Mouse (Mus musculus) ES-E14 (cell line): ENCODE measurements around the gene Ltbp2. TPM values are rescaled to one million over a fixed set of nuclear protein-coding genes. Genes with fewer than 3 reads are reported as not detected.

Experiments
- DNase-seq: peaks from one replicate; pipeline ENCODE4 v3.0.0-alpha.2; 2013; ENCODE audit warnings: low read depth, low spot score
- H3K27ac ChIP-seq: 2 replicates; pipeline ENCODE4 v1.5.1; 2012; ENCODE audit warnings: low read depth, mild to moderate bottlenecking, low read length, moderate library complexity, mixed read lengths; ENCODE audit not compliant: poor library complexity, insufficient read depth, severe bottlenecking
- H3K36me3 ChIP-seq: 2 replicates; pipeline ENCODE4 v1.6.1; 2012; ENCODE audit warnings: mild to moderate bottlenecking, low read length, moderate library complexity, mixed read lengths; ENCODE audit not compliant: control insufficient read depth, poor library complexity, insufficient read depth, severe bottlenecking
- H3K4me1 ChIP-seq, 2 experiments: fragments of 150-350 bp in 1 of 2; sonication (generic) in 1 of 2; 2 replicates each; pipeline ENCODE4 v1.6.1; 2012; ENCODE audit warnings: low read length in 2 of 2, mild to moderate bottlenecking in 1 of 2, mixed read lengths in 1 of 2; ENCODE audit not compliant: control insufficient read depth in 2 of 2, insufficient read depth in 2 of 2, poor library complexity in 1 of 2
- H3K4me3 ChIP-seq, 2 experiments: fragments of 150-350 bp in 1 of 2; sonication (generic) in 1 of 2; 2 replicates each; pipeline ENCODE4 v1.5.1; 2012; ENCODE audit warnings: low read length in 2 of 2, low read depth in 1 of 2, mild to moderate bottlenecking in 1 of 2, mixed read lengths in 1 of 2; ENCODE audit not compliant: insufficient read depth in 1 of 2, poor library complexity in 1 of 2, severe bottlenecking in 1 of 2
- H3K9ac ChIP-seq: 2 replicates; pipeline ENCODE4 v1.6.1; 2012; ENCODE audit warnings: low read depth, mild to moderate bottlenecking, low read length, mixed read lengths; ENCODE audit not compliant: poor library complexity, insufficient read depth, severe bottlenecking
- H3K9me3 ChIP-seq: fragments of 150-350 bp; sonication (generic); 2 replicates; pipeline ENCODE4 v1.6.1; 2012; ENCODE audit warnings: low read depth, mild to moderate bottlenecking, low read length; ENCODE audit not compliant: control insufficient read depth, insufficient read depth
- CHD2 ChIP-seq: IDR thresholded peaks from 2 replicates; pipeline ENCODE4 v1.6.1; 2014; ENCODE audit warnings: mild to moderate bottlenecking, low read depth, low read length, inconsistent platforms
- HCFC1 ChIP-seq: IDR thresholded peaks from 2 replicates; pipeline ENCODE4 v1.6.1; 2012; ENCODE audit warnings: low read length, inconsistent platforms, borderline replicate concordance; ENCODE audit not compliant: insufficient read depth
- MAFK ChIP-seq: IDR thresholded peaks from 2 replicates; pipeline ENCODE4 v1.6.1; 2014; ENCODE audit warnings: mild to moderate bottlenecking, low read depth, low read length, inconsistent platforms; ENCODE audit not compliant: insufficient read depth
- ZC3H11A ChIP-seq: IDR thresholded peaks from 2 replicates; pipeline ENCODE4 v1.6.1; 2012; ENCODE audit warnings: low read depth, mild to moderate bottlenecking, inconsistent platforms, low read length, borderline replicate concordance
- ZNF384 ChIP-seq: IDR thresholded peaks from 2 replicates; pipeline ENCODE4 v1.6.1; 2012; ENCODE audit warnings: low read depth, low read length, inconsistent platforms
- in situ Hi-C, 2 experiments: fragments of 600-800 bp; cut with MboI; formaldehyde crosslinking; loops; one replicate each; pipeline ENCODE4 v1.15.1; 2025; ENCODE audit warnings: low sequenced_read_pairs in 2 of 2, inconsistent platforms in 1 of 2; ENCODE audit not compliant: unreplicated experiment in 2 of 2
- total RNA-seq: library from RNA; depleted of rRNA; stranded (reverse); fragments of 300-350 nt; gene quantifications from 2 replicates; pipeline ENCODE4 v1.2.3, GENCODE M21; 2012

Gene Ltbp2
- total RNA-seq, 1 experiment = 1.8 TPM

- in situ Hi-C loops = no loop called here
- H3K27ac ChIP-seq = no peak overlapping the region
- H3K36me3 ChIP-seq = no peaks in the 10 kb centered on the region
Measured at GRCm38 (mm10) chr12:84872310-84872709, 4.0 kb downstream of the Ltbp2 start.

GRCm38 (mm10) chr12:84865431-84865830 is 10.9 kb downstream of the Ltbp2 start:
- Histone ChIP-seq H3K9ac (no peak overlapping the region), H3K4me3 (no peak overlapping the region), H3K4me1 (peaks cover 3 to 6% of the 10 kb centered on the region in 2 experiments; a peak in 2 of 4 replicates), H3K9me3 (no peaks in the 10 kb centered on the region), H3K36me3 (no peaks in the 10 kb centered on the region), H3K27ac (no peak overlapping the region)
- TF ChIP-seq ZC3H11A (no peak), HCFC1 (no peak), ZNF384 (no peak), CHD2 (no peak), MAFK (no peak)
- in situ Hi-C loops = no loop called here
- DNase-seq = no peak

More at GRCm38 (mm10) chr12:84872310-84872709, 4.0 kb downstream of the Ltbp2 start:
- Histone ChIP-seq H3K4me1 (0 out of 4 replicates have a peak, but pooled peaks cover 0 to 2% of the 10 kb centered on the region in 2 experiments), H3K4me3 (no peak overlapping the region), H3K9ac (no peak overlapping the region), H3K9me3 (no peaks in the 10 kb centered on the region)
- no peak for DNase-seq
- no peak for TF ChIP-seq HCFC1
- TF ChIP-seq ZC3H11A = no peak
- TF ChIP-seq ZNF384 = no peak
- TF ChIP-seq MAFK = no peak
- no peak for TF ChIP-seq CHD2

GRCm38 (mm10) chr12:84864801-84865200 is 11.5 kb downstream of the Ltbp2 start:
- in situ Hi-C loops = no loop called here
- H3K9me3 ChIP-seq = no peaks in the 10 kb centered on the region

GRCm38 (mm10) chr12:84863196-84863595 is 13.1 kb downstream of the Ltbp2 start:
- H3K36me3 ChIP-seq = no peaks in the 10 kb centered on the region
- no peak overlapping the region for H3K9ac ChIP-seq
- DNase-seq = no peak
- peaks cover 3 to 9% of the 10 kb centered on the region in 2 experiments; a peak in 3 of 4 replicates for H3K4me1 ChIP-seq
- in situ Hi-C loops = no loop called here
- H3K9me3 ChIP-seq = no peaks in the 10 kb centered on the region
- H3K4me3 ChIP-seq = no peak overlapping the region
- TF ChIP-seq ZC3H11A (no peak), MAFK (no peak), HCFC1 (no peak), ZNF384 (no peak), CHD2 (no peak)
- H3K27ac ChIP-seq = no peak overlapping the region

More at GRCm38 (mm10) chr12:84864801-84865200, 11.5 kb downstream of the Ltbp2 start:
- H3K4me3 ChIP-seq = no peak overlapping the region
- no peak for DNase-seq
- no peaks in the 10 kb centered on the region for H3K36me3 ChIP-seq
- H3K4me1 ChIP-seq = peaks cover 3 to 6% of the 10 kb centered on the region in 2 experiments; a peak in 2 of 4 replicates
- H3K27ac ChIP-seq = no peak overlapping the region
- TF ChIP-seq ZC3H11A (no peak), ZNF384 (no peak), MAFK (no peak), CHD2 (no peak), HCFC1 (no peak)
- no peak overlapping the region for H3K9ac ChIP-seq
